Mouse (Mus musculus): ENCODE results near the gene Gm1604a. TPM values are rescaled to one million over a fixed set of nuclear protein-coding genes. Genes with fewer than 3 reads are reported as not detected.
"Not testable (repeated sequence)": the region's sequence is repeated elsewhere in the genome, so short reads cannot be mapped to it uniquely, and the experiment has no call there.

The Gm1604a gene
- total RNA-seq, 2 experiments from 2014 or later, result 1.1 TPM; not detected in 1

- intact Hi-C loops (cut with DNase I); DNase-seq: not testable (repeated sequence)
These were observed 8.1 kb downstream of the Gm1604a start for GRCm38 (mm10) chr17:7033192-7034166.

GRCm38 (mm10) chr17:7068997-7069539 is 43.7 kb downstream of the Gm1604a start:
- DNase-seq; intact Hi-C loops (cut with DNase I): not testable (repeated sequence)

GRCm38 (mm10) chr17:7069561-7070240 is 44.3 kb downstream of the Gm1604a start:
- intact Hi-C loops (cut with DNase I); DNase-seq: not testable (repeated sequence)

GRCm38 (mm10) chr17:7074494-7074893 is 49.1 kb downstream of the Gm1604a start:
- intact Hi-C loops (cut with DNase I), result not testable (repeated sequence)
- DNase-seq, result peak; percentile 46

- DNase-seq; intact Hi-C loops (cut with DNase I): not testable (repeated sequence)
These were observed 50.2 kb downstream of the Gm1604a start for GRCm38 (mm10) chr17:7075519-7075918.

- peak; percentile 62 for DNase-seq
- intact Hi-C loops (cut with DNase I), result not testable (repeated sequence)
These were observed 54.2 kb downstream of the Gm1604a start for GRCm38 (mm10) chr17:7079558-7079957.

- DNase-seq; intact Hi-C loops (cut with DNase I): not testable (repeated sequence)
These were observed 59.2 kb downstream of the Gm1604a start for GRCm38 (mm10) chr17:7084523-7084922.

GRCm38 (mm10) chr17:7085469-7086168 is 60.3 kb downstream of the Gm1604a start:
- DNase-seq; intact Hi-C loops (cut with DNase I): not testable (repeated sequence)

GRCm38 (mm10) chr17:7086836-7087235 is 61.5 kb downstream of the Gm1604a start:
- intact Hi-C loops (cut with DNase I), result not testable (repeated sequence)

GRCm38 (mm10) chr17:7097835-7098519 is 72.6 kb downstream of the Gm1604a start:
- DNase-seq, result not testable (repeated sequence)

More at GRCm38 (mm10) chr17:7086836-7087235, 61.5 kb downstream of the Gm1604a start:
- not testable (repeated sequence) for DNase-seq

GRCm38 (mm10) chr17:7099096-7099495 is 73.7 kb downstream of the Gm1604a start:
- peak; percentile 14 for DNase-seq
- intact Hi-C loops (cut with DNase I), result not testable (repeated sequence)

More at GRCm38 (mm10) chr17:7097835-7098519, 72.6 kb downstream of the Gm1604a start:
- intact Hi-C loops (cut with DNase I), result not testable (repeated sequence)

GRCm38 (mm10) chr17:7102945-7103344 is 77.6 kb downstream of the Gm1604a start:
- intact Hi-C loops (cut with DNase I); DNase-seq: not testable (repeated sequence)

- intact Hi-C loops (cut with DNase I); DNase-seq: not testable (repeated sequence)
These were observed 86.3 kb downstream of the Gm1604a start for GRCm38 (mm10) chr17:7111658-7112057.

- DNase-seq; intact Hi-C loops (cut with DNase I): not testable (repeated sequence)
These were observed 90.9 kb downstream of the Gm1604a start for GRCm38 (mm10) chr17:7116265-7116664.

- DNase-seq, result not testable (repeated sequence)
These were observed 95.5 kb downstream of the Gm1604a start for GRCm38 (mm10) chr17:7120835-7121234.

GRCm38 (mm10) chr17:7122554-7122953 is 97.2 kb downstream of the Gm1604a start:
- intact Hi-C loops (cut with DNase I); DNase-seq: not testable (repeated sequence)

More at GRCm38 (mm10) chr17:7120835-7121234, 95.5 kb downstream of the Gm1604a start:
- intact Hi-C loops (cut with DNase I), result not testable (repeated sequence)

- DNase-seq; intact Hi-C loops (cut with DNase I): not testable (repeated sequence)
These were observed 101.1 kb downstream of the Gm1604a start for GRCm38 (mm10) chr17:7126475-7126874.

- intact Hi-C loops (cut with DNase I); DNase-seq: not testable (repeated sequence)
These were observed 108.6 kb downstream of the Gm1604a start for GRCm38 (mm10) chr17:7134002-7134401.

GRCm38 (mm10) chr17:7135277-7135676 is 109.9 kb downstream of the Gm1604a start:
- intact Hi-C loops (cut with DNase I), result not testable (repeated sequence)

More at GRCm38 (mm10) chr17:7135277-7135676, 109.9 kb downstream of the Gm1604a start:
- DNase-seq, result not testable (repeated sequence)
